Mouse (Mus musculus): ENCODE measurements around the gene Ifnb1. TPM values are rescaled to one million over a fixed set of nuclear protein-coding genes. Genes with fewer than 3 reads are reported as not detected.

Ifnb1 gene
- not detected for polyA plus RNA-seq (2017; shearing (Covaris generic))

GRCm38 (mm10) chr4:88522674-88523073 is at the start of gene Ifnb1:
Gene Ifnb1 (minus strand): TSS chr4:88522774.

GRCm38 (mm10) chr4:88571698-88572097 is 49.1 kb upstream of the Ifnb1 start, which contains the start of gene Ifna14:
Gene Ifna14 (minus strand): TSS chr4:88571798.

GRCm38 (mm10) chr4:88558145-88558544 is 35.6 kb upstream of the Ifnb1 start, which contains the start of gene Ifna15:
Gene Ifna15 (minus strand): TSS chr4:88558245.

Other genes starting within 250 kb of the Ifnb1 start
- gene Hacd4, start 83.8 kb downstream of the Ifnb1 start, polyA plus RNA-seq (2017; shearing (Covaris generic)) = 0.46 TPM
- not detected for gene Ifna15, start 35.5 kb upstream of the Ifnb1 start, polyA plus RNA-seq (2017; shearing (Covaris generic))
- not detected for gene Ifna14, start 49.0 kb upstream of the Ifnb1 start, polyA plus RNA-seq (2017; shearing (Covaris generic))
- not detected for gene Ifna9, start 69.6 kb upstream of the Ifnb1 start, polyA plus RNA-seq (2017; shearing (Covaris generic))
- gene Ifna12, start 80.6 kb upstream of the Ifnb1 start, polyA plus RNA-seq (2017; shearing (Covaris generic)) = not detected
- not detected for gene C87499, start 111.6 kb upstream of the Ifnb1 start, polyA plus RNA-seq (2017; shearing (Covaris generic))
- gene Ifna13, start 121.7 kb upstream of the Ifnb1 start, polyA plus RNA-seq (2017; shearing (Covaris generic)) = not detected
- gene Ifna16, start 154.2 kb upstream of the Ifnb1 start, polyA plus RNA-seq (2017; shearing (Covaris generic)) = not detected
- not detected for gene Ifna2, start 161.1 kb upstream of the Ifnb1 start, polyA plus RNA-seq (2017; shearing (Covaris generic))
- gene Ifnab, start 168.6 kb upstream of the Ifnb1 start, polyA plus RNA-seq (2017; shearing (Covaris generic)) = not detected
- not detected for gene Gm26566, start 199.0 kb upstream of the Ifnb1 start, polyA plus RNA-seq (2017; shearing (Covaris generic))
- gene Klhl9, start 199.7 kb upstream of the Ifnb1 start, polyA plus RNA-seq (2017; shearing (Covaris generic)) = 13.5 TPM
- gene Gm13271, start 232.1 kb upstream of the Ifnb1 start, polyA plus RNA-seq (2017; shearing (Covaris generic)) = not detected
- gene Gm13283, start 237.3 kb upstream of the Ifnb1 start, polyA plus RNA-seq (2017; shearing (Covaris generic)) = not detected